In genomic region chr3:78674529-78675187, GRCm38 (mm10) we compare ENCODE assay signal across 19 mouse cellular contexts.
A peak's percentile ranks its signal among the peaks of the same experiment; 100 is the strongest.
DNase-seq lines count a peak whose midpoint lies in the region; ATAC-seq and TF ChIP-seq lines count a peak whose summit lies in the region.
"Had no signal": no experiment of that assay in that cellular context is flagged by ENCODE, and none has a peak within 500 bp of the region (broad histone marks: within the 10 kb centered on the region; RNA-seq: fewer than 3 reads in every experiment).

No protein-coding gene starts in this region.

- H3K27ac ChIP-seq in liver, adult 2 months (replicated peaks; ENCODE audit: insufficient read depth, low read depth, low read length) = no peak overlapping the region
- no peak overlapping the region for H3K27ac ChIP-seq in liver, postnatal 0 days (ENCODE audit: low read depth)
- H3K27ac ChIP-seq in intestine, embryonic 14.5 days (ENCODE audit: low read depth) = no peak overlapping the region
- no peak overlapping the region for H3K27ac ChIP-seq in intestine, embryonic 15.5 days
- H3K27ac ChIP-seq in intestine, postnatal 0 days (ENCODE audit: low read depth, low read length) = no peak overlapping the region
- no peak overlapping the region for H3K27ac ChIP-seq in forebrain, embryonic 13.5 days
- H3K27ac ChIP-seq: embryonic facial prominence, embryonic 10.5 days; embryonic facial prominence, embryonic 12.5 days had no signal

- TF ChIP-seq EP300 in liver, postnatal 0 days (IDR thresholded peaks at IDR 0.05; ENCODE audit: low read depth) = no peak

- H3K27me3 ChIP-seq in liver, adult 2 months (ENCODE audit: control insufficient read depth, insufficient read depth, low read length) = no peaks in the 10 kb centered on the region
- H3K27me3 ChIP-seq in liver, postnatal 0 days (ENCODE audit: insufficient read depth, low read length) = no peaks in the 10 kb centered on the region
- H3K27me3 ChIP-seq in intestine, embryonic 14.5 days (replicated peaks; ENCODE audit: control insufficient read depth, insufficient read depth, low read length) = no peaks in the 10 kb centered on the region
- no peaks in the 10 kb centered on the region for H3K27me3 ChIP-seq in intestine, embryonic 15.5 days (replicated peaks)
- H3K27me3 ChIP-seq in intestine, postnatal 0 days (replicated peaks; ENCODE audit: control insufficient read depth, insufficient read depth, low read length) = no peaks in the 10 kb centered on the region
- H3K27me3 ChIP-seq in forebrain, embryonic 13.5 days = no peaks in the 10 kb centered on the region
- H3K27me3 ChIP-seq: embryonic facial prominence, embryonic 12.5 days had no signal

- no peak overlapping the region for H3K9ac ChIP-seq in liver, adult 2 months (ENCODE audit: low read depth, low read length)
- no peak overlapping the region for H3K9ac ChIP-seq in liver, postnatal 0 days (replicated peaks)
- H3K9ac ChIP-seq in intestine, embryonic 14.5 days (ENCODE audit: low read length) = no peak overlapping the region
- H3K9ac ChIP-seq in intestine, embryonic 15.5 days = no peak overlapping the region
- no peak overlapping the region for H3K9ac ChIP-seq in intestine, postnatal 0 days (ENCODE audit: low read depth, low read length)
- no peak overlapping the region for H3K9ac ChIP-seq in forebrain, embryonic 13.5 days
- H3K9ac ChIP-seq: embryonic facial prominence, embryonic 12.5 days had no signal

- DNase-seq in liver, adult 2 months (ENCODE audit: extremely low read depth, low read depth, low spot score) = peak; percentile 6
- no peak for DNase-seq in liver, postnatal 0 days
- DNase-seq in intestine, embryonic 14.5 days (ENCODE audit: low spot score) = no peak
- DNase-seq in natural killer cell, adult 2 months (ENCODE audit: low spot score in 2 of 2) = no peak
- DNase-seq: adrenal gland, adult 2 months; adrenal gland, postnatal 10 days; adrenal gland, postnatal 25 days; cerebellum, adult 11 months; cerebellum, adult 18-20 months; cerebellum, adult 8-10 months; cerebellum, postnatal 10 days; cerebellum, postnatal 25 days had no signal

- H3K4me1 ChIP-seq in liver, adult 2 months (ENCODE audit: control insufficient read depth, insufficient read depth, low read length) = no peaks in the 10 kb centered on the region
- H3K4me1 ChIP-seq in liver, postnatal 0 days (ENCODE audit: insufficient read depth) = no peaks in the 10 kb centered on the region
- H3K4me1 ChIP-seq in intestine, embryonic 14.5 days (replicated peaks; ENCODE audit: control insufficient read depth, insufficient read depth, low read length) = no peaks in the 10 kb centered on the region
- no peaks in the 10 kb centered on the region for H3K4me1 ChIP-seq in intestine, embryonic 15.5 days (replicated peaks)
- H3K4me1 ChIP-seq in intestine, postnatal 0 days (replicated peaks; ENCODE audit: control insufficient read depth, insufficient read depth, low read length) = no peaks in the 10 kb centered on the region
- H3K4me1 ChIP-seq in forebrain, embryonic 13.5 days = no peaks in the 10 kb centered on the region
- H3K4me1 ChIP-seq: embryonic facial prominence, embryonic 10.5 days; embryonic facial prominence, embryonic 12.5 days had no signal

- ATAC-seq in liver, postnatal 0 days = no peak
- peak; percentile 62; the same call in 1 of the 2 replicates for ATAC-seq in intestine, embryonic 14.5 days (replicated peaks; ENCODE audit: low FRiP score, low TSS enrichment, low read depth)
- ATAC-seq in intestine, embryonic 15.5 days = peak; percentile 76
- peak; percentile 38; the same call in 1 of the 2 replicates for ATAC-seq in intestine, postnatal 0 days
- no peak for ATAC-seq in forebrain, embryonic 13.5 days
- ATAC-seq: forebrain, embryonic 14.5 days; forebrain, embryonic 16.5 days had no signal

- H3K4me3 ChIP-seq in liver, adult 2 months (ENCODE audit: insufficient read depth, low read depth, low read length) = no peak overlapping the region
- no peak overlapping the region for H3K4me3 ChIP-seq in liver, postnatal 0 days (ENCODE audit: low read depth, low read length)
- H3K4me3 ChIP-seq in intestine, embryonic 14.5 days (ENCODE audit: low read depth, low read length) = no peak overlapping the region
- H3K4me3 ChIP-seq in intestine, embryonic 15.5 days (replicated peaks) = no peak overlapping the region
- no peak overlapping the region for H3K4me3 ChIP-seq in intestine, postnatal 0 days (ENCODE audit: low read depth, low read length)
- H3K4me3 ChIP-seq in forebrain, embryonic 13.5 days = no peak overlapping the region
- H3K4me3 ChIP-seq: embryonic facial prominence, embryonic 10.5 days; embryonic facial prominence, embryonic 12.5 days had no signal

- H3K79me2 ChIP-seq in liver, adult 2 months (ENCODE audit: control insufficient read depth, insufficient read depth, low read length) = no peaks in the 10 kb centered on the region

- no peak overlapping the region for H3K4me2 ChIP-seq in liver, postnatal 0 days (ENCODE audit: low read depth, low read length)
- no peak overlapping the region for H3K4me2 ChIP-seq in intestine, embryonic 14.5 days (ENCODE audit: low read length)
- no peak overlapping the region for H3K4me2 ChIP-seq in intestine, embryonic 15.5 days (replicated peaks)
- H3K4me2 ChIP-seq in intestine, postnatal 0 days (replicated peaks; ENCODE audit: low read depth) = no peak overlapping the region
- H3K4me2 ChIP-seq in forebrain, embryonic 13.5 days = no peak overlapping the region
- H3K4me2 ChIP-seq: embryonic facial prominence, embryonic 12.5 days had no signal

- TF ChIP-seq POLR2A in liver, adult 2 months (IDR thresholded peaks at IDR 0.05; ENCODE audit: extremely low read depth, insufficient read depth, low read length) = no peak

- H3K36me3 ChIP-seq in liver, adult 2 months (ENCODE audit: control insufficient read depth, insufficient read depth, low read length) = no peaks in the 10 kb centered on the region
- H3K36me3 ChIP-seq in liver, postnatal 0 days (replicated peaks; ENCODE audit: insufficient read depth, low read length) = no peaks in the 10 kb centered on the region
- no peaks in the 10 kb centered on the region for H3K36me3 ChIP-seq in intestine, embryonic 14.5 days (ENCODE audit: control insufficient read depth, insufficient read depth, low read length)
- no peaks in the 10 kb centered on the region for H3K36me3 ChIP-seq in intestine, embryonic 15.5 days
- no peaks in the 10 kb centered on the region for H3K36me3 ChIP-seq in intestine, postnatal 0 days (ENCODE audit: control insufficient read depth, insufficient read depth)
- no peaks in the 10 kb centered on the region for H3K36me3 ChIP-seq in forebrain, embryonic 13.5 days (ENCODE audit: poor library complexity, severe bottlenecking)
- H3K36me3 ChIP-seq: embryonic facial prominence, embryonic 10.5 days; embryonic facial prominence, embryonic 12.5 days had no signal

- no peak for TF ChIP-seq CTCF in liver, adult 2 months (IDR thresholded peaks at IDR 0.05; ENCODE audit: low read depth, low read length)
- TF ChIP-seq CTCF in liver, postnatal 0 days (IDR thresholded peaks at IDR 0.05; ENCODE audit: low read depth) = no peak
- no peak for TF ChIP-seq CTCF in intestine, postnatal 0 days (IDR thresholded peaks at IDR 0.05; ENCODE audit: low read depth)

- 59% methylated on average over 5 of the region's 5 CpGs for WGBS in liver, adult 2 months
- WGBS in liver, postnatal 0 days (ENCODE audit: insufficient replicate concordance) = 71% methylated on average over 5 of the region's 5 CpGs
- WGBS in intestine, embryonic 14.5 days = 67% methylated on average over 5 of the region's 5 CpGs
- 52% methylated on average over 5 of the region's 5 CpGs for WGBS in intestine, embryonic 15.5 days
- WGBS in intestine, postnatal 0 days = 36% methylated on average over 5 of the region's 5 CpGs
- 87% methylated on average over 5 of the region's 5 CpGs for WGBS in forebrain, embryonic 13.5 days

- no peaks in the 10 kb centered on the region for H3K9me3 ChIP-seq in liver, postnatal 0 days (ENCODE audit: low read length)
- H3K9me3 ChIP-seq in intestine, embryonic 14.5 days (ENCODE audit: control insufficient read depth, low read length) = no peaks in the 10 kb centered on the region
- no peaks in the 10 kb centered on the region for H3K9me3 ChIP-seq in intestine, embryonic 15.5 days
- H3K9me3 ChIP-seq in intestine, postnatal 0 days (ENCODE audit: control insufficient read depth) = no peaks in the 10 kb centered on the region
- H3K9me3 ChIP-seq in forebrain, embryonic 13.5 days (replicated peaks) = no peaks in the 10 kb centered on the region
- H3K9me3 ChIP-seq: embryonic facial prominence, embryonic 10.5 days; embryonic facial prominence, embryonic 12.5 days had no signal

Comparison
In these comparisons a context has a peak if more than half of its experiments do, and no peak if none do; other contexts are left out.
1. ATAC-seq: peak in intestine, embryonic 14.5 days (single experiment), intestine, embryonic 15.5 days (single experiment) and intestine, postnatal 0 days (single experiment); none in liver, postnatal 0 days (single experiment) and forebrain, embryonic 13.5 days (single experiment).